Mouse (Mus musculus): ENCODE results near the gene Zbtb20. TPM values are rescaled to one million over a fixed set of nuclear protein-coding genes. Genes with fewer than 3 reads are reported as not detected.

The Zbtb20 gene
- total and polyA plus RNA-seq, 2 experiments from 2014 or later: 19.8 to 45.8 TPM

- no peak overlapping the region for H3K4me2 ChIP-seq (ENCODE audit: low read depth, low read length)
- no peak overlapping the region for H3K9ac ChIP-seq (replicated peaks; ENCODE audit: low read depth, low read length)
- H3K4me3 ChIP-seq (ENCODE audit: low read depth, low read length): no peak overlapping the region
- H3K9me3 ChIP-seq (replicated peaks; ENCODE audit: control insufficient read depth, low read length): no peaks in the 10 kb centered on the region
- no peak overlapping the region for H3K27ac ChIP-seq (ENCODE audit: low read depth)
- DNase-seq (ENCODE audit: low spot score) (no peak), ATAC-seq (ENCODE audit: insufficient read depth, low read depth) (no peak)
- 74% methylated on average over 9 of the region's 9 CpGs for WGBS
- H3K27me3 ChIP-seq (ENCODE audit: control insufficient read depth, insufficient read depth, low read length): no peaks in the 10 kb centered on the region
- no peaks in the 10 kb centered on the region; the same call in 1 of the 2 replicates for H3K4me1 ChIP-seq (ENCODE audit: control insufficient read depth, insufficient read depth)
- H3K36me3 ChIP-seq (replicated peaks; ENCODE audit: control insufficient read depth, insufficient read depth, low read length): no peaks in the 10 kb centered on the region
- TF ChIP-seq CTCF (IDR thresholded peaks at IDR 0.05; ENCODE audit: low read depth) (no peak), EP300 (IDR thresholded peaks at IDR 0.05; ENCODE audit: low read depth) (no peak)
These were observed 480.3 kb downstream of the Zbtb20 start for GRCm38 (mm10) chr16:43355776-43356645.

GRCm38 (mm10) chr16:43359546-43359945, 483.9 kb downstream of the Zbtb20 start:
- TF ChIP-seq EP300 (IDR thresholded peaks at IDR 0.05; ENCODE audit: low read depth) (no peak), CTCF (IDR thresholded peaks at IDR 0.05; ENCODE audit: low read depth) (no peak)
- H3K4me1 ChIP-seq (ENCODE audit: control insufficient read depth, insufficient read depth): peaks cover 6% of the 10 kb centered on the region; the same call in 1 of the 2 replicates
- ATAC-seq (ENCODE audit: insufficient read depth, low read depth) (no peak), DNase-seq (ENCODE audit: low spot score) (no peak)
- H3K4me3 ChIP-seq (ENCODE audit: low read depth, low read length): no peak overlapping the region
- H3K36me3 ChIP-seq (replicated peaks; ENCODE audit: control insufficient read depth, insufficient read depth, low read length): no peaks in the 10 kb centered on the region
- H3K4me2 ChIP-seq (ENCODE audit: low read depth, low read length): no peak overlapping the region
- no peak overlapping the region for H3K27ac ChIP-seq (ENCODE audit: low read depth)
- WGBS: 57% methylated on average over 3 of the region's 3 CpGs
- no peaks in the 10 kb centered on the region for H3K27me3 ChIP-seq (ENCODE audit: control insufficient read depth, insufficient read depth, low read length)
- no peaks in the 10 kb centered on the region for H3K9me3 ChIP-seq (replicated peaks; ENCODE audit: control insufficient read depth, low read length)
- H3K9ac ChIP-seq (replicated peaks; ENCODE audit: low read depth, low read length): no peak overlapping the region

DNA sequence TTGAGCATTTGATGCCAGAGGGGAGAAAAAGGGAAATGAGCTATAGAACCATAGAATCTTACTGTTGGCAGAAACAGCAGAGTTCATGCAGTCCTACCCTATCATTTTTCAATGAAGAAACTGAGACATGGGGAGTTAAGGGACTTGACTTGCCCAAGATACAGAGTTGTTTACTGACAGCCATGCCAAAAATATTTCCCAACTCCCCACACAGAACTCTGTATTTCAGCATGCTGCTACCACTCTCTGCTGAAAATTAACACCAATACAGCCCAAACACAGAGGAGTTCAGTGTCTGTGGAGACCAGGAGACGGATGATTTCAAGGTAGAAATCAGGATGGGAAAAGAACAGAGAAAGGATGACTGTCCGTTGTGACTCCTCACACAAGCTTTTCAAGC, 484.4 kb downstream of the Zbtb20 start:
- Histone ChIP-seq H3K4me2 (ENCODE audit: low read depth, low read length) (no peak overlapping the region), H3K9me3 (replicated peaks; ENCODE audit: control insufficient read depth, low read length) (no peaks in the 10 kb centered on the region), H3K27me3 (ENCODE audit: control insufficient read depth, insufficient read depth, low read length) (no peaks in the 10 kb centered on the region), H3K36me3 (replicated peaks; ENCODE audit: control insufficient read depth, insufficient read depth, low read length) (no peaks in the 10 kb centered on the region), H3K4me1 (ENCODE audit: control insufficient read depth, insufficient read depth) (peaks cover 12% of the 10 kb centered on the region; the same call in 1 of the 2 replicates), H3K27ac (ENCODE audit: low read depth) (no peak overlapping the region), H3K4me3 (ENCODE audit: low read depth, low read length) (no peak overlapping the region), H3K9ac (replicated peaks; ENCODE audit: low read depth, low read length) (no peak overlapping the region)
- WGBS: 93% methylated on average over 2 of the region's 2 CpGs
- TF ChIP-seq CTCF (IDR thresholded peaks at IDR 0.05; ENCODE audit: low read depth) (no peak), EP300 (IDR thresholded peaks at IDR 0.05; ENCODE audit: low read depth) (no peak)
- DNase-seq (ENCODE audit: low spot score): no peak
- ATAC-seq (ENCODE audit: insufficient read depth, low read depth): no peak

- TF ChIP-seq EP300 (IDR thresholded peaks at IDR 0.05; ENCODE audit: low read depth) (no peak), CTCF (IDR thresholded peaks at IDR 0.05; ENCODE audit: low read depth) (no peak)
- Histone ChIP-seq H3K9ac (replicated peaks; ENCODE audit: low read depth, low read length) (no peak overlapping the region), H3K4me2 (ENCODE audit: low read depth, low read length) (no peak overlapping the region), H3K4me1 (ENCODE audit: control insufficient read depth, insufficient read depth) (peaks cover 18% of the 10 kb centered on the region; the same call in 1 of the 2 replicates), H3K9me3 (replicated peaks; ENCODE audit: control insufficient read depth, low read length) (no peaks in the 10 kb centered on the region), H3K27me3 (ENCODE audit: control insufficient read depth, insufficient read depth, low read length) (no peaks in the 10 kb centered on the region), H3K27ac (ENCODE audit: low read depth) (no peak overlapping the region), H3K36me3 (replicated peaks; ENCODE audit: control insufficient read depth, insufficient read depth, low read length) (no peaks in the 10 kb centered on the region), H3K4me3 (ENCODE audit: low read depth, low read length) (no peak overlapping the region)
- ATAC-seq (ENCODE audit: insufficient read depth, low read depth): no peak
- DNase-seq (ENCODE audit: low spot score): no peak
- WGBS: 91% methylated on average over 7 of the region's 7 CpGs
These were observed 485.3 kb downstream of the Zbtb20 start for GRCm38 (mm10) chr16:43360838-43361480.

DNA sequence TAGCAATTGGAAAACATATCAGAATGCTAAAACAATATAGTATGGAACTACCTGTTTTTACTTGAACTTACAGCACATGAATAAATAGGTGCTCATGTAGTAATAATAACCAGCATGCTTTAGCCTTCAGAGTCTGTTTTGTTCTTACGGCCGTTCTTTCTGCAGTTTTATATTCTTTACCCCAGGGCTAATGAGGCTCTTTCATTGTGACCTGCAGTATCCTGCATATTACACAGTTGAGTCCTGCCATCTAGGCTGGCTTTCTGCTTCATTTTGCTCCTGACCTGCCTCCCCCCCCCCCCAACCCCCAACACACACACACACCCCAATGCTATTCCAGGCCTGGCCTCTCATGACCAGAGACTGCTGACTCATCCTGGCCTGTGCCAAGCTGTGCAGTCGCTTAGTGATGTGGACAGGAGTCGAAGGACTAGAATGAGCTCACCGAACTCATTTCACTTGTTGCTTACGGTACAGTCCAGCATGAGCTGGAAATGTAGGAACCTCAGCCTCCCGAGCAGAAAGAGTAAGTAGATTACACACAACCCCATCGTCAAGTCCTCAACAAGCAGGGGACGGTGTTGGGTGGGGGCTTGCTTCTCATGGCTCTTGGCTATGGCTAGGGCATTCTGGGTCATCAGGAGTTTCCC, 487.1 kb downstream of the Zbtb20 start:
- no peaks in the 10 kb centered on the region for H3K27me3 ChIP-seq (ENCODE audit: control insufficient read depth, insufficient read depth, low read length)
- peak overlapping the region; percentile 98 for H3K27ac ChIP-seq (ENCODE audit: low read depth)
- WGBS: 19% methylated on average over 9 of the region's 9 CpGs
- no peaks in the 10 kb centered on the region for H3K9me3 ChIP-seq (replicated peaks; ENCODE audit: control insufficient read depth, low read length)
- TF ChIP-seq EP300 (IDR thresholded peaks at IDR 0.05; ENCODE audit: low read depth) (0 out of 2 replicates have a peak, but pooled peaks have one; percentile 31), CTCF (IDR thresholded peaks at IDR 0.05; ENCODE audit: low read depth) (no peak)
- no peaks in the 10 kb centered on the region for H3K36me3 ChIP-seq (replicated peaks; ENCODE audit: control insufficient read depth, insufficient read depth, low read length)
- peaks cover 18% of the 10 kb centered on the region; the same call in 1 of the 2 replicates for H3K4me1 ChIP-seq (ENCODE audit: control insufficient read depth, insufficient read depth)
- peak overlapping the region; percentile 46 for H3K4me3 ChIP-seq (ENCODE audit: low read depth, low read length)
- DNase-seq (ENCODE audit: low spot score) (peak; percentile 92), ATAC-seq (ENCODE audit: insufficient read depth, low read depth) (peak; percentile 93)
- peak overlapping the region; percentile 60 for H3K9ac ChIP-seq (replicated peaks; ENCODE audit: low read depth, low read length)
- H3K4me2 ChIP-seq (ENCODE audit: low read depth, low read length): peak overlapping the region; percentile 71

Measured in heart, postnatal 0 days (tissue).